Mouse (Mus musculus): Measurements from ENCODE around the gene Gpr108.
A peak's percentile ranks its signal among the peaks of the same experiment; 100 is the strongest.

Gene Gpr108

GRCm38 (mm10) chr17:57245311-57245929, 2.8 kb downstream of the Gpr108 start:
- no peak for DNase-seq (ENCODE audit: low spot score)

GRCm38 (mm10) chr17:57243650-57244370, 4.4 kb downstream of the Gpr108 start:
- no peak for DNase-seq (ENCODE audit: low spot score)

DNA sequence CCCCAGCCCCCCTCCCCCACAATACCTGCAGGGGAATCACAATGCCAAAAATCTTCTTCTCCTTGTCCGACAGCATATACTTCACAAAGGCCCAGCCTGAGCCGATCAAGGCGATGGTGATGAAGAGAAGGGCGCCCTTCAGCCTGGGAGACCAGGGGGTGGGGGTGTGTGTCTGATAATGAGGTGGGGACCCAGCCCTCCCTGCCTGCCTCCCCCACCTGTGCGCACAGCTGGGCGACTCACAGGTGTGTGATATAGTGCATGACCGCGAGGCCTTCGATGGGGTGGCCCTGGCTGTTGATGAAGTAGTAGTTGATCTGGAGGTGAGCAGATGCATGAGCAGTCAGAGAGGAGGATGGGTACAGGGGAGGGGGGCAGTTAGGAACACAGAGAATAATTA, 11.1 kb downstream of the Gpr108 start:
- no peak for DNase-seq (ENCODE audit: low spot score)

DNA sequence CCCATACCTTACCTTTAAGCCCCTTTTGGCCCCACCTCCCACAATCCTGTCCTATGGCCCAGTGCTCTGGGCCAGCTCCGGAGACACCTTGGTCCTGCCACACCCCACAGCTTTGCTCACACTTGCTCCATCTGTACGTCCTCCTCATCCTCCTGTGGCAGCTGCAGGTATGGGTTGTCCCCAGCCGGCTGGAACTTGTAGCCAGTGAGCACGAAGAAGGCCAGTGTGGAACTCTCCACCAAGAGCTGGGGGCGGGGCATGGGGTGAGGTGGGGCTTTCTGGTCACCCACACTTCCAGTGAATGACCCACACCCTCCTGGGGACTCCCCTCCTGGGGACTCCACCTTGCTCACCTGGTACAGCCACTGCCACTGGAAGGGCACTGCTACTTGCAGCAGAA, 12.4 kb downstream of the Gpr108 start:
- DNase-seq (ENCODE audit: low spot score): no peak

DNA sequence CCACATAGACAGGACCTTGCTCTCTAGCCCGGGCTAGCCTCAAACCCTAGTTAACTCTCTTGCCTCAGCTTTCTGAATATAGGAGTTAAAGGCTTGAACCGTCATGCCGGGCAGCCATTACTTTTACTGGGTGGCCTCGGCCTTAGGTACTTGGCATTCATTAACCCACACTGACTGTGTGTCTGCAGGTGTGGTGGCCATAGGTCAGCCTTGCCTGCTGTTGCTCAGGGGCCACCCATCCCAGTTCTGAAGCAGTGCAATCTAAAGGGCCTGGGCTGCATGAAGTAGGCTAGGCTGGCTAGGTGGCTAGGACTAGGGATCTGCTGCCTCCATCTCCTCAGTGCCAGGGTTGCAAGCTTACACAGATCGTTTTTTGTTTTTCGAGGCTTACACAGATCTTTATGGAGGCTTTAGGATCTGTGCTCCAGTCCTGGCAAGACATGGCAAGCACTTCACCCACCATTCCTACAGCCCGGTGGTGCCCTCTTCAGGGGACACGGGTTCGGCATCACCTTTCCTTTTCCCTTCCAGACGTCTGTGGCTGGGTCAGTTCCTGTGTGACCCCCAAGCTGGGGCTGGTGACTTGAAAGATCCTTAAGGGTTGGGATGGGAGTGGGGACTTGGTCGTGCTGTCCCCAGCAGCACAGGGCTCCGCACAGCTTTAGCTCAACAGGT, 13.9 kb downstream of the Gpr108 start:
- DNase-seq (ENCODE audit: low spot score): no peak

DNA sequence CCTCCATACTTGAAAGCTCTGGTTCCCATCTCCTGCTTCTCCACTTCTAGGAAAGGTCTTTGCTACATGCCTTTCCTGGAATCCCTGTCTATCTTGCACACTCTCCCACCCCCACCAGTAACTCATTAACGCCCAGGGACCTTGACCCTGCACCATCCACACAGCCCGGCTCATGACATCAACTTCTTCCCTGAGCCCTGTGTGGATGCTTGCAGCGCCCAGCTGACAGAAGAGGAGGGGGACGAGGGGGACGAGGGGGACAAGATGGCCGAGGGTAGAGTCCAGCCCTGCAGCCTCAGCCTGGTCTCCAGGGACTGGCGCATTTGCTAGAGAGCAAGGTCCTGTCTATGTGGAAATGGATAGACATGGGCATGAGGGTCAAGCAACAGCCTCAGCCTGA, 15.2 kb downstream of the Gpr108 start:
- no peak for DNase-seq (ENCODE audit: low spot score)

DNA sequence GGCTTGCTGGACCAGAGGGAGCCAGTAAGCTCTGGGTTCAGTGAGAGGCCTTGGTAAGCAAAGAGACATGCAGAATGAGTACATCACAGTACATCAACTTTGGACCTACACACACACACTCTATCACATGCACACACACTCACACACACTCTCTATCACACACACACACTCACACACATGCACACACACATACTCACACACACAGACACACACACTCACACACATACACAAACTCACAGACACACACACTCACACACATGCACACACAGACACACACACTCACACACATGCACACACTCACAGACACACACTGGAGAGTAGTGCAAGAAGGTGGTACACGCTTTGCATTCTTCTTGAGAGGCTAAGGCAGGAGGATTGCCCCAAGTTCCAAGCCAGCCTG, 16.0 kb downstream of the Gpr108 start:
- no peak for DNase-seq (ENCODE audit: low spot score)

DNA sequence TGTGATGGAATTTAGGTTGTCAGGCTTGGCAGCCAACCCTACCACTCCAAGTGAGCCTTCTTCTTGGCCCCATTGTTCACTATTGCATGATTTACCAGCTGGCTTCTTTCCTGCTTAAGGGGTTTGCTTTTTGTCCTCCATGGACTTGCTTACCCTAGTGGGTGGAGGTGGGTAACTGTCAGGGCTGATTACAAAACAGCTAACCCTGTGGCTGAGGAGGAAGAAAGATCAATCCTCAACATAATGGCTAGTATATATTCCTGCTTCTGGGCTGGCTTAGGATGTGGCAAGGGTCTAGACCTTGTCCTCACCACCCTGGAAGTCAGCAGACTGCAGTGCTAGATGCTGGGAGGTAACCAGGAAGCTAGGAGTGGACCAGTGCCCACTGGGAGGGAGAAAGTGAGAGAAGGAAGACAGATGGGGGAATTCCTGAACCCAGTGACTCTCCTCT, 16.9 kb downstream of the Gpr108 start:
- DNase-seq (ENCODE audit: low spot score): no peak

- DNase-seq (ENCODE audit: low spot score): no peak
Observed at GRCm38 (mm10) chr17:57230728-57231125, 17.5 kb downstream of the Gpr108 start.

DNA sequence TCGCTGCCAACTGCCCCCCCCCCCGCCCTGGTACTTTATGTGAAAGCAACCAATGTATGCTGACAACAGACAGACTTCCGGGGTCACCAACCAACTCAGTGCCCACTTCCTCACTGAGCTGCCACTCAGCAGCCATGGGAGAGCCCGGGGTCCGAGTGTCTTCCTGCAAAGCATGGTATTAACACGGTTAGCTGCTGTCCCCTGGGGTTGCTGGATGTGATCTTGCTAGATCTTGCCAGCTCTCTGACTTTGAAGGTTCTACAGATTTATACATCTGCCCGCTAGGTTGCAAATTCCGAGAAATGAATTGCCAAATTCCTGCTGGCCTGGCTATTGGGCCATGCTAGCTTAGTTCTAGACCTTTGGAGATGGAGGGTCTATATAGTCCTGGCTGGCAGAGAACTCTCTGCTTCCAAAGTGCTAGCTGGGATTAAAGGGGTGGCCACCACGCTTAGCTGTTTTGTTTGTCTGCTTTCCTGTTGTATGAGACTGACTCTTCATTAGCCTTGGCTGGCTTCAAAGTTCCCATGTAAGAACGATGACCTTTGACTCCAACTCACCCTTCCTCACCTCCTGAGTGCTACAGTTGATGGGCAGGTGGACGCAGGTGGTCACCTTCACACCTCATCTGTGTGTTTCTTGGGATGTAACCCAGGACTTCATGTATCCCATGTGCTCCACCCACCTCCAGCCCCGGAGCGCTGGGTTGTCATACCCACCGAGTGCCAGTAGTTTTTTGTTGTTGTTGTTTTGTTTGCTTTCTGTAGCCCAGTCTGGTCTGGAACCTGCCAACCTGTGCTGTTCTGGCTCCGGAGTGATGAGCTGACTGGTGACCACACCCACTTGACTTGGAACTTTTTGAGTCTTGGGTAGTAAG, 18.2 kb downstream of the Gpr108 start:
- no peak for DNase-seq (ENCODE audit: low spot score)

DNA sequence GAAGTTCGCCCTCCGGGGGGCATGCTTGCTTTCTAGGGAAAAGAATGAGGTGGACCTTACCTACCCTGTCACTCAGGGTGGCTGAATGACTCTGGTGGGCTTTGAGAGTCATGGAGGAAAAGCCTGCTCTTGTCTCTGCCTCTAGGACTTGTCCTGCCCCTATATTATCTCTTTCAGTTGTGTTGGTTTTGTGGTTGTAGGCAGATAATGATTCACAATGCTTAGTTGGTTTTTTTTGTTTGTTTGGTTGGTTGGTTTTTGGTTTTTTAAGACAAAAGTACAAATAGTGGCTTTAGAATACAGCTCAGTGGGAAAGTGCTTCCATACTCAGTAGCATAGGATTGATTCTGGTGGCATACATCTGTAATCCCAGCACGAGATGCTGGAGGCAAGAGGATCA, 19.4 kb downstream of the Gpr108 start:
- no peak for DNase-seq (ENCODE audit: low spot score)

DNA sequence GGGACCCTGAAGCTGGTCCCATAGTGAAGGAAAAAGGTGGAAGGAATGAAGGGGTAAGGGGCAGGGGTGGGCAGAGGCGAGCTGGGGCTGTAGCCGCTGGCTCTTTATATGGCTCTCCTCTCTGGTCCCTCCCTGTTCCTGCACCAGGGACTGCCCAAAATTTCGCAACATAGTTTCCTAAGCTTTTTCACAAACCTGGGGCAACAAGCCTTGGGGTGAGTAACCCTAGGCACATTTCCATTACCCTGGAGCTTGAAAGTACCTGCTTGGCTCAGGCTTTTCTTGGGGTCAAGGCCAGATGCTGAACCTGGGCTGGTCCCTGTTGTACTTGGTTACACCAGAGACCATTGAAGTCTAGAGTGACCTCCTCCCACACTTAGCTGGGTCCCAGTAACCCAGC, 20.2 kb downstream of the Gpr108 start, which contains the start of gene C3:
TSS of gene C3 (minus strand) at position 123 of the 400 bp plus-strand sequence.
- no peak for DNase-seq (ENCODE audit: low spot score)

- no peak for DNase-seq (ENCODE audit: low spot score)
Observed at GRCm38 (mm10) chr17:57227468-57227867, 20.8 kb downstream of the Gpr108 start.

GRCm38 (mm10) chr17:57223313-57223712, 24.9 kb downstream of the Gpr108 start:
- no peak for DNase-seq (ENCODE audit: low spot score)

DNA sequence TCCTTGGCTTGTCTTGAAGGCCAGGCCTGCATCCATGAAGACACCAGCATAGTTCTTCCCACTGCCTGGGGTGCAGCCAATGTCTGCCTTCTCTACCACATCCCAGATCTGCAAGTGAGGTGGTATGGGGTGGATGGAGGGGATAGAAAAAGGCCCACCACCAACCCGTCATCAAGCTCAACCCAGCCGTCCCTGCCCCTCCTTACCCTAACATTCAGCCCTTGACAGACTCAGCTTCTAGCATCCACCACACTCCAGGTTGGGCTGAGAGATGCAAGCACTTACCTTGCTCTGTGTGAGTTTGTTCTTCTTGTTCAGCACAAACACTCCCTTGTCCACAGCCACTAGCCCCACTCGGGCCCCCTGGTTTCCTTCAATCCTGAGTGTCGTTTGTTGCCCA, 26.3 kb downstream of the Gpr108 start:
- DNase-seq (ENCODE audit: low spot score): no peak

- DNase-seq (ENCODE audit: low spot score): no peak
Observed at GRCm38 (mm10) chr17:57219884-57220207, 28.4 kb downstream of the Gpr108 start.

DNA sequence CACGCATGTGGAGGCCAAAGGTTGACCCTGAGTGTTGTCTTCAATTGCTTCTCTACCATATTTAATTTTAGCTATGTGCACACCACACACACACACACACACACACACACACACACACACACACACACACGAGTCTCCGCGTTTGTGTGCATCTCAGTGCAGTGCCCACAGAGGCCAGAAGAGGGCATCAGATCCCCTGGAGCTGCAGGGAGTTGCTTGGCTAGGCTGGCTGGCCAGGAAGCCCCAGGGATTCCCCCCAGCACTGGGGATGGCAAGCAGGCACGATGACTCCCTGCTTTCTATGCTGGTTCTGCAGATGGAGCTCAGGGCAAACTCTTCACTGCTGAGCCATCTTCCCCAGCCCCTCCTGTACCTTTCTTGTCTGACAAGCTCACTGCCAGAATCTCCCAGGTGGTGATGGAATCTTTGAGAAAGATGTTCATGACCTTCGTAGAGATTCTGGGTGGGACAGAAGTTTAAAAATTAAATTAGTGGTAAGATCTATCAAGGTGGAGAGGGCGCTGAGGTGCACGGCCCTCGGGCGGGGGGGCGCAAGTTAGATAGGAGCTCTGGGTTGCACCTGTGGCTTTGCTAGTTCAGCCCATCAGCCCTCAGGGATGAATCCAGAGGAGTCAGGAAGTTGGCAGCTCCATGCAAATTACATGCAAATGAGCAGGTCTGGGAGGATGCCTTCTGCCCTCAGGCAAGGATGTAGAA, 28.9 kb downstream of the Gpr108 start:
- peak; percentile 21 for DNase-seq (ENCODE audit: low spot score)

DNA sequence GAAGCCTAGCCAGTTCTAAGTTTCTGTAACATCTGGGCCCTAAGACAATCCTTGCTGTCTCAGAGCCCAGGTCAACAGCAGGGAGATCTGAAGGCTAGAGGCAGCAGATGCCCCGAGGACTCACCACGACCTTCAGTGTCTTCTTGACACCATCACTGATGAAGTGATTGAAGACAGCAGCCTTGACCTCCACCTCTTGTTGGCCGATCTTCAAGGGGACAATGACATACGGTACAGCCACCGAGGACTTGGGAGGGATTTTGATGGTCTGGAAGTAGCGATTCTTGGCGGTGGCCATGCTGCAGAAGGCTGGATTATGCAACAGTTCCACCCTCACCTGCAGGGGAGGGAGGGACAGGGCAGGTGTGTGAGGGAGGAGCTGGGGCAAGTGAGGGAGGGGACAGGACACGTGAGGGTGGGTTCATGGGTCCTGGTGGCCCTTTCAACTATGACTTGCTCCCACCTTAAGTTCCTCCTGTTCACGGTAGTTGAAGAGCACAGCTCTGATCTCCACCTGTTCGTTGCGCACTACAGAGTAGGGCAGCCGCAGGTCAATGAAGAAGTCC, 29.8 kb downstream of the Gpr108 start:
- DNase-seq (ENCODE audit: low spot score): no peak

DNA sequence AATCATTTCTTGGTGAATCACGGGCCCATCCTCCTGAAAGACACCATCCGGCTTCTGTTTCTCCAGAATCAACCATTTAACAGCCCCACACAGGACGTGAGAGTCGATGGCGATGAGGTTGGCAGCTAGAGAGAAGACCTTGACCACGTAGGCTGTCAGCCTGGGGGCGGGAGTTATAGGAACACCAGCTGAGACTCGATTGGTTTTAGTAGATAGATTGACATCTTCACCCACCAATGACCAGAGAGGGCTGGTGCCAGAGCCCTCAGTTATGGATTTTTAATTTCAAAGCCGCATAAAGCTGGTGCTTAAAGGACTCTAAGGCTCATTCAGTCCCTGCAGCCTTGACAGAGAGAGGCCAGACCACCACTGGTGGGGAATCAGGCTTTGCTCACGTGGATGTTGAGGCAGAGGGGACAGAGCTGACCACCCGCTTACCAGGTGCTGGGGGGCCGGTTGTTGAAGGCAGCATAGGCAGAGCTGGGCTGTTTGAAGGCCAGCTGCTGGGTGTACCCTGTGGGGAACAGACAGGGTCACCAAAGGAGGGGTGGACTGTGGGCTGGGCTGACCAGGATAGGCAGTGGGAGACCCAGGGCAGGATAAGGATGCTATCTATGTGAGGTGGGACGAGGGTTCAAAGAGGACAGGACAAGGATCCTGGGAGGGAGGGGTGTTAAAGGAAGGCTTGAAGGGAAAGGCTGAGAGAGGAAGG, 33.4 kb downstream of the Gpr108 start:
- no peak for DNase-seq (ENCODE audit: low spot score)

DNA sequence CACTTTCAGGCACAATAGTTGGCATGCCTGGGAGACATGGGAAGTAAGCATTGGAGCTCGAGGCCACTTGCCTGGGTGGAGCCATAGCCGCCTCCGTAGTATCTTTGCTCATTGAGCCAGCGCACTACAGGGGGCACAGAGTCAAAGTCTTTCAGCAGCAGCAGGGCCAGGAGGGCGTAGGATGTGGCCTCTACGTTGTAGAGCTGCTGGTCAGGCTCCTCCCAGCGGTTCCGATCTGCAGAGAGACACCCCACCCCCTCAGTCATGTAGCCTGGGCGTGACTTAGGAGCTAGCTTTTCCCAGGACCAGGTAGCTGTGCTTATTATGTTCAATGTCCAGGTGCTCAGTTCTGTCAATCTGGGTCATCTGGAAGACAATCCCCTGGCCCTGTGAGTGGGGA, 36.7 kb downstream of the Gpr108 start:
- no peak for DNase-seq (ENCODE audit: low spot score)

DNA sequence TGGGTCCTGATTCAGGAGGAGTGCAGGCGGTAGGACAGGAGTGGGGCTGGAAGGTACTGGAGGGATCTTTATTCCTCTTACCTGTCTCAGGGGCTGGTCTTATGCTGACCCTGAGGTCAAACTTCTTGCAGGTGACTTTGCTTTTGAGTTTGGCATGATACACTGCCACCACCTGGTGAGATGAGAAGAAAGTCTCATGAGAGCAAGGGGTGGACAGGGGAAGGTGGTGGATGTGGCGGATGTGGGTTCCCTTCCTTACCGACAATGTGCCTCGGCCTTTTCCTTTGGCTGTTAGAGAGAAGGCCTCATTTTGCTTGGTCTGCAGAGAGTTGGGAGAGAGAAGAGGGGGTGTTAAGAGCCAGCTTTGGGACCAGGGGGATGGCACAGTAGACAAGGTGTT, 38.9 kb downstream of the Gpr108 start:
- DNase-seq (ENCODE audit: low spot score): no peak
